Mouse (Mus musculus): ENCODE data around the gene Ehf. TPM values are rescaled to one million over a fixed set of nuclear protein-coding genes. Genes with fewer than 3 reads are reported as not detected.

Gene Ehf
- polyA plus RNA-seq, 1 experiment from 2014 or later, result 0.28 TPM

GRCm38 (mm10) chr2:103325301-103326048, 22.4 kb upstream of the Ehf start:
- WGBS, result 73% methylated on average over 7 of the region's 7 CpGs
- H3K4me3 ChIP-seq, result no peak overlapping the region
- H3K9me3 ChIP-seq, result no peaks in the 10 kb centered on the region
- no peak overlapping the region for H3K27ac ChIP-seq
- no peaks in the 10 kb centered on the region for H3K36me3 ChIP-seq
- H3K9ac ChIP-seq, result no peak overlapping the region
- no peak for ATAC-seq (ENCODE audit: low FRiP score, low read depth)
- 0 out of 2 replicates have a peak, but pooled peaks cover 8% of the 10 kb centered on the region for H3K27me3 ChIP-seq
- H3K4me1 ChIP-seq, result no peaks in the 10 kb centered on the region
- no peak overlapping the region for H3K4me2 ChIP-seq (replicated peaks)

- no peaks in the 10 kb centered on the region for H3K36me3 ChIP-seq
- H3K9me3 ChIP-seq, result no peaks in the 10 kb centered on the region
- no peak overlapping the region for H3K9ac ChIP-seq
- no peaks in the 10 kb centered on the region for H3K4me1 ChIP-seq
- 0 out of 2 replicates have a peak, but pooled peaks cover 8% of the 10 kb centered on the region for H3K27me3 ChIP-seq
- WGBS, result 83% methylated on average over 2 of the region's 2 CpGs
- H3K4me3 ChIP-seq, result no peak overlapping the region
- H3K4me2 ChIP-seq (replicated peaks), result no peak overlapping the region
- ATAC-seq (ENCODE audit: low FRiP score, low read depth), result no peak
- H3K27ac ChIP-seq, result no peak overlapping the region
Measured at GRCm38 (mm10) chr2:103324320-103324719, 21.2 kb upstream of the Ehf start.

- no peaks in the 10 kb centered on the region for H3K36me3 ChIP-seq
- H3K27ac ChIP-seq, result no peak overlapping the region
- H3K4me1 ChIP-seq, result no peaks in the 10 kb centered on the region
- no peak overlapping the region for H3K4me2 ChIP-seq (replicated peaks)
- no peak overlapping the region for H3K4me3 ChIP-seq
- H3K9me3 ChIP-seq, result no peaks in the 10 kb centered on the region
- WGBS, result 53% methylated on average over 1 of the region's 1 CpGs
- 0 out of 2 replicates have a peak, but pooled peaks cover 8% of the 10 kb centered on the region for H3K27me3 ChIP-seq
- no peak overlapping the region for H3K9ac ChIP-seq
- no peak for ATAC-seq (ENCODE audit: low FRiP score, low read depth)
Measured at GRCm38 (mm10) chr2:103322171-103322570, 19.1 kb upstream of the Ehf start.

- Histone ChIP-seq H3K27ac (no peak overlapping the region), H3K9ac (no peak overlapping the region), H3K4me2 (replicated peaks) (no peak overlapping the region), H3K9me3 (no peaks in the 10 kb centered on the region), H3K4me1 (no peaks in the 10 kb centered on the region), H3K36me3 (no peaks in the 10 kb centered on the region), H3K27me3 (0 out of 2 replicates have a peak, but pooled peaks cover 8% of the 10 kb centered on the region), H3K4me3 (no peak overlapping the region)
- 84% methylated on average over 4 of the region's 4 CpGs for WGBS
- no peak for ATAC-seq (ENCODE audit: low FRiP score, low read depth)
Measured at GRCm38 (mm10) chr2:103321638-103322037, 18.6 kb upstream of the Ehf start.

- WGBS, result 22% methylated on average over 4 of the region's 4 CpGs
- no peaks in the 10 kb centered on the region for H3K9me3 ChIP-seq
- no peak for ATAC-seq (ENCODE audit: low FRiP score, low read depth)
Measured at GRCm38 (mm10) chr2:103314002-103314401, 10.9 kb upstream of the Ehf start.

GRCm38 (mm10) chr2:103312640-103313039, 9.6 kb upstream of the Ehf start:
- ATAC-seq (ENCODE audit: low FRiP score, low read depth), result no peak
- H3K9ac ChIP-seq, result no peak overlapping the region
- 32% methylated on average over 4 of the region's 4 CpGs for WGBS
- H3K9me3 ChIP-seq, result no peaks in the 10 kb centered on the region
- H3K4me1 ChIP-seq, result no peaks in the 10 kb centered on the region
- H3K36me3 ChIP-seq, result no peaks in the 10 kb centered on the region
- no peak overlapping the region for H3K4me2 ChIP-seq (replicated peaks)
- peaks cover 3% of the 10 kb centered on the region; the same call in 1 of the 2 replicates for H3K27me3 ChIP-seq
- no peak overlapping the region for H3K4me3 ChIP-seq
- no peak overlapping the region for H3K27ac ChIP-seq

More at GRCm38 (mm10) chr2:103314002-103314401, 10.9 kb upstream of the Ehf start:
- H3K27ac ChIP-seq, result no peak overlapping the region
- no peaks in the 10 kb centered on the region for H3K4me1 ChIP-seq
- H3K36me3 ChIP-seq, result no peaks in the 10 kb centered on the region
- no peak overlapping the region for H3K4me2 ChIP-seq (replicated peaks)
- H3K4me3 ChIP-seq, result no peak overlapping the region
- H3K9ac ChIP-seq, result no peak overlapping the region
- peaks cover 3% of the 10 kb centered on the region; the same call in 1 of the 2 replicates for H3K27me3 ChIP-seq

GRCm38 (mm10) chr2:103310663-103311062, 7.6 kb upstream of the Ehf start:
- Histone ChIP-seq H3K9me3 (no peaks in the 10 kb centered on the region), H3K4me2 (replicated peaks) (no peak overlapping the region), H3K36me3 (no peaks in the 10 kb centered on the region), H3K4me1 (no peaks in the 10 kb centered on the region), H3K27me3 (peaks cover 3% of the 10 kb centered on the region; the same call in 1 of the 2 replicates), H3K27ac (no peak overlapping the region), H3K9ac (no peak overlapping the region), H3K4me3 (no peak overlapping the region)
- ATAC-seq (ENCODE audit: low FRiP score, low read depth), result no peak
- 70% methylated on average over 5 of the region's 5 CpGs for WGBS

GRCm38 (mm10) chr2:103306686-103307085, 3.6 kb upstream of the Ehf start:
- H3K9ac ChIP-seq, result no peak overlapping the region
- H3K4me1 ChIP-seq, result no peaks in the 10 kb centered on the region
- no peak overlapping the region for H3K27ac ChIP-seq
- no peak for ATAC-seq (ENCODE audit: low FRiP score, low read depth)
- H3K4me3 ChIP-seq, result no peak overlapping the region
- H3K27me3 ChIP-seq, result peaks cover 3% of the 10 kb centered on the region; the same call in 1 of the 2 replicates
- H3K9me3 ChIP-seq, result no peaks in the 10 kb centered on the region
- H3K36me3 ChIP-seq, result no peaks in the 10 kb centered on the region
- WGBS, result 48% methylated on average over 6 of the region's 6 CpGs
- H3K4me2 ChIP-seq (replicated peaks), result no peak overlapping the region

- Histone ChIP-seq H3K27me3 (no peaks in the 10 kb centered on the region), H3K9me3 (no peaks in the 10 kb centered on the region), H3K9ac (no peak overlapping the region), H3K4me1 (no peaks in the 10 kb centered on the region), H3K27ac (no peak overlapping the region), H3K36me3 (no peaks in the 10 kb centered on the region), H3K4me2 (replicated peaks) (no peak overlapping the region), H3K4me3 (no peak overlapping the region)
- ATAC-seq (ENCODE audit: low FRiP score, low read depth), result no peak
- 59% methylated on average over 6 of the region's 6 CpGs for WGBS
Measured at GRCm38 (mm10) chr2:103302669-103303068, 409 bp downstream of the Ehf start.

GRCm38 (mm10) chr2:103298711-103299463, 4.2 kb downstream of the Ehf start:
- Histone ChIP-seq H3K27ac (no peak overlapping the region), H3K4me2 (replicated peaks) (no peak overlapping the region), H3K27me3 (0 out of 2 replicates have a peak, but pooled peaks cover under 1% of the 10 kb centered on the region), H3K9ac (no peak overlapping the region), H3K4me3 (no peak overlapping the region), H3K36me3 (no peaks in the 10 kb centered on the region), H3K9me3 (no peaks in the 10 kb centered on the region), H3K4me1 (no peaks in the 10 kb centered on the region; the same call in 1 of the 2 replicates)
- 70% methylated on average over 13 of the region's 13 CpGs for WGBS
- ATAC-seq (ENCODE audit: low FRiP score, low read depth), result no peak

- WGBS, result 25% methylated on average over 3 of the region's 3 CpGs
- no peaks in the 10 kb centered on the region for H3K36me3 ChIP-seq
- no peak overlapping the region for H3K27ac ChIP-seq
- H3K4me1 ChIP-seq, result peaks cover 4% of the 10 kb centered on the region
- no peak overlapping the region for H3K9ac ChIP-seq
- no peak overlapping the region for H3K4me3 ChIP-seq
- ATAC-seq (ENCODE audit: low FRiP score, low read depth), result no peak
- H3K9me3 ChIP-seq, result no peaks in the 10 kb centered on the region
- H3K27me3 ChIP-seq, result 0 out of 2 replicates have a peak, but pooled peaks cover 6% of the 10 kb centered on the region
- H3K4me2 ChIP-seq (replicated peaks), result no peak overlapping the region
Measured at GRCm38 (mm10) chr2:103294526-103294925, 8.6 kb downstream of the Ehf start.

- no peak overlapping the region for H3K4me2 ChIP-seq (replicated peaks)
- H3K9ac ChIP-seq, result no peak overlapping the region
- H3K4me1 ChIP-seq, result peaks cover 4% of the 10 kb centered on the region
- ATAC-seq (ENCODE audit: low FRiP score, low read depth), result no peak
- 0 out of 2 replicates have a peak, but pooled peaks cover 6% of the 10 kb centered on the region for H3K27me3 ChIP-seq
- H3K4me3 ChIP-seq, result no peak overlapping the region
- H3K9me3 ChIP-seq, result no peaks in the 10 kb centered on the region
- WGBS, result 74% methylated on average over 5 of the region's 5 CpGs
- H3K36me3 ChIP-seq, result no peaks in the 10 kb centered on the region
- H3K27ac ChIP-seq, result no peak overlapping the region
Measured at GRCm38 (mm10) chr2:103293751-103294150, 9.3 kb downstream of the Ehf start.
